Mouse (Mus musculus): ENCODE measurements at regions not wholly inside any gene's neighbourhood (a gene's known extent, or its start where the extent isn't known, plus 50 kb on each side); places are given as distances from the start of the nearest gene placed in this dataset.
"Not testable (repeated sequence)": the region's sequence is repeated elsewhere in the genome, so short reads cannot be mapped to it uniquely, and the experiment has no call there.

- not testable (repeated sequence) for TF ChIP-seq ZNF384 (IDR thresholded peaks at IDR 0.05; ENCODE audit: low read depth, low read length); ZC3H11A (IDR thresholded peaks at IDR 0.05; ENCODE audit: borderline replicate concordance, low read depth, low read length); MAFK (IDR thresholded peaks at IDR 0.05; ENCODE audit: insufficient read depth, low read depth, low read length); HCFC1 (IDR thresholded peaks at IDR 0.05; ENCODE audit: borderline replicate concordance, insufficient read depth, low read length)
Observed at GRCm38 (mm10) chr8:20420807-20421206, 57.8 kb upstream of the Gm15319 start.

All from ES-E14 (cell line).